Mouse (Mus musculus) NIH3T3 (cell line): ENCODE results near the gene 9130019O22Rik.
A peak's percentile ranks its signal among the peaks of the same experiment; 100 is the strongest.
"Not testable (repeated sequence)": the region's sequence is repeated elsewhere in the genome, so short reads cannot be mapped to it uniquely, and the experiment has no call there.

Experiments
- DNase-seq: peaks from one replicate; pipeline ENCODE4 v3.0.0-alpha.2; 2012; ENCODE audit warnings: low read depth

Gene 9130019O22Rik

DNA sequence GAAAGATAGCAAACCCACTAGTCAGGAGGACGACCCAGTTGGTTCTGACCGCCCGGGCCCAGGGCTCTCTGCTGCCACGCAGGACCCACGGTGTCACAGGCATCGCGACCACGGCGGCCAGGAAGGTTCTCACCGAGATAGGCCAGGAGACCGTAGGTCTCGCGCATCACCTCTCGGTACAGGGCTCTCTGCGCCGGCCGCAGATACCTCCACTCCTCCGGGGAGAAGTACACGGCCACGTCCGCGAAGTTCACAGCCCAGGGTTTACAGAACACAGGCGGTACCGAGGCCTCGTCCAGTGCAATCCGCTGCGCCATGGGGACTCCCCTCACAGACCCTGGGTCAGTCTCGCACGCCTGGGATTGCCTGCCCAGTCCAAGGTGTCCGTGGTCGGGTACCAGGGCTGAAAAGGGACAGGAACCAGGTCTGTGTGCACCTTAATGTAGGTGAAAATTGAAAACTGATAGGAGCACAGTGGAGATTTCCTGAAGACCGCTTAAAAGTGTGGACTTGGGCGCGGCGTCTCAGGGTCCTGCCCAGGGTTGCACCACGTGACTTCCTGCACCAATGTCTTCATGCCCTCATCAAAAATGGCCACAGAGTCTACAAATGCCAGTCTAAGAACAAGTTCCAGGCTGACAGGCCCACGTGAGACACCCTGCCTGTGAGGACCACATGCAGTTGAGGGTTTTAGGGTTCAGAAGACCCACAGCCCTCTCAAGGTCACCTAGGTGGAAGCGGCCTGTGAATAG, at the start of gene 9130019O22Rik:
Gene 9130019O22Rik, minus strand, starts transcription at position 526 of the 752 bp plus-strand sequence.
- peak; percentile 94 for DNase-seq

DNA sequence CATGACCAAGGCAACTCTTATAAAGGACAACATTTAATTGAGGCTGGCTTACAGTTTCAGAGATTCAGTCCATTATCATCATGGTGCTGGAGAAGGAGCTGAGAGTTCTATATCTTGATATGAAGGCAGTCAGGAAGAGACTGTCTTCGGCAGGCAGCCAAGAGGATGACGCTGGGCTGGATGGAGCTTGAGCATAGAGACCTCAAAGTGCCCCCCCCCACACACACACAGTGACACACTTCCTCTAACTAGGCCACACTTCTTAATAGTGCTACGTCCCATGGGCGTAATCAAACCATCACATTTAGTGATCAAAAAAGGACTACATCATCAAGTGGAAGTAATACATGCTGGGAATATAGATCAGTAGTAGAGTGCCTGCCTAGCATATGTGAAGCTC, 48.2 kb upstream of the 9130019O22Rik start:
- no peak for DNase-seq

DNA sequence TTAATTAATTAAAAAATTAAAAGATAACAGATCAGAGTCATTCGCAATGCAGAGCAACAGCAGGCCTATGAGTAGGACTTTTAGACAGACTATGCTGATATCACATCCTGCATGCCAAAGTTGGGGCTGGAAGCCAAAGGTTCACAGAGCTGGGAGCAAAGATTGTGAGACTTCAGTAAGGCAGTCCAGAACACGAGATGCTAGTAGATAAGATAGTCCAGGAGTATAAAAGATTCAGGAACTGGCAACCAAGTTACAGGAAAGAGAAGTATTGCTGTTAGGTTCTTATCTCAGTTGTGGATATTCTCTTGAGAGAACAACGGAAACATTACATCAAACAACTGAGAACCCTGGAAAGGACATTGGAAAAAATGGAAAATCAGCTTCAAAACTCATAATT, 39.4 kb upstream of the 9130019O22Rik start:
- no peak for DNase-seq

DNA sequence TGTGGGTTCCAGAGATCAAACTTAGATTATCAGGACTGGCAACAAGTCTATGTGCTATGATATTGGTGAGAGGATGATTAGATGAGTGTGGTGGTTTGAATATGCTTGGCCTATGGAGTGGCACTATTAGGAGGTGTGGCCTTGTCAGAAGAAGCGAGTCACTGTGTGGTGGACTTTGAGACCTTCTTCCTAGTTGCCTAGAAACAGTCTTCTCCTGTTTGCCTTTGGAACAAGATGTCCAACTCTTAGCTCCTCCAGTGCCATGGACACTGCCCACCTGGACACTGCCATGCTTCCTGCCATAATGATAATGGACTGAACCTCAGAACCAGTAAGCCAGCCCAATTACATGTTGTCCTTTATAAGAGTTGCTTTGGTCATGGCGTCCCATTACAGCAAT, 38.9 kb upstream of the 9130019O22Rik start:
- DNase-seq: no peak

DNA sequence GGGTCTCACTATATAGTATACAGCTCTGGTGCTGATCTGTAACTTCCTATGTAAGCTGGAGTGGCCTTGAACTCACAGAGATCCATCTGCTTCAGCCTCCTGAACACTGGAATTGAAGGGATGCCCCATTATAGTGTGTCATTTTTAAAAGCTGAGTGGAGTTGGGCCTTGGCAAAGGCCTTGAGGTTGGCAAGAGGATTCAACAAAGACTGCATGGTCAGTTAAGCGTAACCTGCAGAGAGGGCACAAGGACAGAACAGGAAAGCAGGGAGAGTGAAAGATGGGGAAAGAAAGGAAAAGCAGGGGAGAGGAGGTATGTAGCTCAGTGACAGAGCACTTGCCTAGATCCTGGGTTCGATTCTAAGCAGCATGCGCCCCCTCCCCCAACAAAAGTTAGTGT, 38.3 kb upstream of the 9130019O22Rik start:
- no peak for DNase-seq

DNA sequence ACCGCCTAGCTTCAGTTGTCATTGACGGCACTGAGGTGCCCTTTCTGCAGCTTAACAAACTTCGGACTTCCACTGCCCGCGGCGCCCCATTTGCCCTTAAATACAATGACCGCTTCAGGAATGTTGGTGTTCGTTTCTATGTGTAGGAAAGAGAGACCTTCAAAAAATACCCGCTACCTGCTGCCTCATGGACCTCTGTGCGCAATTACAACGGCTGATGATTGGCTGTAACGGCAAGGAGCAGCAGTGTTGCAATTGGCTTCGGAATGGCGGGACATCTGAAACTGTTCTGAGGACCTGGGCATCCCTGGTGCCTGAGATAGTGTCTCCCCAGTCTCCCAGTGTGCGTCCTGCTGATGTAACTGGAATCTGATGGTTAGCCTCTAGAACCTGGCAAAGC, 35.3 kb upstream of the 9130019O22Rik start:
- DNase-seq: peak; percentile 45

DNA sequence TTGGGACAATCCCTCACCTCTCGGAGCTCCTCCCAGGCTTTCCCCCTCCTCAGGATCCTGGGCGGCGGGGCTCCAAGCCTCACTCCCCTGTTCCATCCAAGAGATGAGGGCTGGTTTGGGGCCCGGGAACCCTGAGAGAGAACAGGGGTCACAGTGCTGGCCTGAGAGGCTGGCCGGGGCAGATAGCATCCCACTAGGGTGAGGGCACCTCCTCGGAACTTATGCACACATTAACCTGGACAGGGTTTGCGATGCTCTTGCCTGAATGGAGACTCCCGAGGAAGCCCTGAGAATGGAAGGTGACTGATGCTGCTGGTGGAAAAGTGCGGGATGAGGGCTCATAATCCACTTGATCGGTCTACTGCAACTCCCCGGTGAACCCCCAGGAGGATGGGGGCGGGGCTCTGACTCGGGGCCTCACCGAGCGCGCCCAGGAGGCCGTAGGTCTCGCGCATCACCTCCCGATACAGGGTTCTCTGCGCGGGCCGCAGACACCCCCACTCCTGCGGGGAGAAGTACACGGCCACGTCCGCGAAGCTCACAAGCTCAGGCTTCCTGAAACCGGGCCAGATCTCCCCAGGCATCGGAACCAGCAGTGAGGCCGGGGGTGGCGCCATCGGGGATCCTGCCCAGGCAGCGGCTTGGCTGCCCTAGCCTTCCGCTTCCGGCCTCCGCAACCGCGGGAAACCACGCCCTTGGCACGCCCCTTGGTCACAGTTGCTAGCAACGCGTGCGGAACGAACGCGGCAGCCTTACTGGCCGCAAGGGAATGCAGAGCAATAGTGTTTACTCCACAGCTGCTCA, 34.6 kb upstream of the 9130019O22Rik start, which contains the start of gene Zfp688:
Gene Zfp688, minus strand, starts transcription at position 681 of the 804 bp plus-strand sequence.
- peak; percentile 94 for DNase-seq

DNA sequence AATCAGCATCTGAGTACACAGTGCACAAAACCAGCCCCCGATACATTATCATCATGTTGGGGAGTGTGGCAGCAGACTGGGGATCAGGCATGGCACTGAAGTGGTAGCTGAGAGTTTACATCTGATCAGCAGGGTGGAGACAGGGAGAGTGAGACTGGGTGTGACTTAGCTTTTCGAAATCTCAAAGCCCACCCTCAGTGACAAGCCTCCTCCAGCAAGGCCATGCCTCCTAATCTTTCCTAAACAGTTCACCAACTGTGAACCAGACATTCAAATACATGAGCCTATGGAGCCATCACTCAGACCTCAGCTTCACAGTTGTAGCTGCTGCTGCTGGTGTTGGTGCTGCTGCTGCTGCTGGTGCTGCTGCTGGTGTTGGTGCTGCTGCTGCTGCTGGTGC, 24.5 kb upstream of the 9130019O22Rik start:
- DNase-seq: no peak

DNA sequence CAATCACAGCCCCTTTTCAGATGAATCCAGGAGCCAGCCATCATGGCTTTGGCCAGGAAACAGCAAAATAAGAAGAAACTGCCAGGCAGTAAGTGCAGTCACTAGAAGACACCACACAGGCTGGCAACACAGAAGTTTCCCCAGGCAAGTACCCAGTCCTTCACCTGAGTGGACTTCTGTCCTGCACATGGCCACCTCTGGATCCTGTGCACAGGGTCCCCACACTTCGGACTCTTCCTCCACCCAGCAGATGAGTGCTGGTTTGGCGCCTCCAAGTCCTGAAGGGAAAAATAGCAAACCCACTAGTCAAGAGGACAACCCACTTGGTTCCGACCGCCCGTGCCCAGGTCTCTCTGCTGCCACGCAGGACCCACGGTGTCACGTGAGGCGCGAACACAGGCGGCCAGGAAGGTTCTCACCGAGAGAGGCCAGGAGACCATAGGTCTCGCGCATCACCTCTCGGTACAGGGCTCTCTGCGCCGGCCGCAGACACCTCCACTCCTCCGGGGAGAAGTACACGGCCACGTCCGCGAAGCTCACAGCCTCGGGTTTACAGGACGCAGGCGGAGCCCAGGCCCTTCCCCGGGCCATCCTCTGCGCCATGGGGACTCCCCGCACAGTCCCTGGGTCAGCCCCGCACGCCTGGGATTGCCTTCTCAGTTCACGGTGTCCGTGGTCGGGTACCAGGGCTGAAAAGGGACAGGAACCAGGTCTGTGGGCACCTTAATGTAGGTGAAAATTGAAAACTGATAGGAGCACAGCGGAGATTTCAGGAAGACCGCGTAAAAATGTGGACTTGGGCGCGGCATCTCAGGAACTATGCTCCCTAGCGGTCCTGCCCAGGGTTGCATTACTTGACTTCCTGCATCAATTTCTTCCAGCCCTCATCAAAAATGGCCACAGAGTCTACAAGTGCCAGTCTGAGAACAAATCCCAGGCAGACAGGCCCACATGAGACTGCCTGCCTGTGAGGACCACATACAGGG, 19.3 kb upstream of the 9130019O22Rik start, which contains the start of gene Zfp764:
Gene Zfp764, minus strand, starts transcription at position 821 of the 986 bp plus-strand sequence.
- DNase-seq: peak; percentile 94

DNA sequence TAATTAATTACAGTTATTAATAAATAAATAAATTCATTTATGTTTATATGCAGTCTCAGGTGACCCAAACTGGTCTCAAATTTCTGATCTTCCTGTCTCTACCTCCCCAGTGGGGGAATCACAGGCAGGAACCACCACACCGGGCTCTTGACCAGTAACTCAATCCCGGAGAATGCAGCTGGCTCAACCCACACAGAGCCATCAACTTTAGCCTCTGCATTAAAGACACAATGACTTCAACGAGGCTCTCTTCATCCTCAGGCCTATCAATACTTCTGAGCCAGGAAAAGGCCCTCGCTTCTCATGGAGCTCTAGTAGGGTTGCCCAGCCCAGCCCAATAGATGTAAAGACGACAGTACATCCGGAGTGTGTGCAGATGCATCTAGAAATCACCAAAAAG, 17.1 kb upstream of the 9130019O22Rik start:
- DNase-seq: not testable (repeated sequence)

DNA sequence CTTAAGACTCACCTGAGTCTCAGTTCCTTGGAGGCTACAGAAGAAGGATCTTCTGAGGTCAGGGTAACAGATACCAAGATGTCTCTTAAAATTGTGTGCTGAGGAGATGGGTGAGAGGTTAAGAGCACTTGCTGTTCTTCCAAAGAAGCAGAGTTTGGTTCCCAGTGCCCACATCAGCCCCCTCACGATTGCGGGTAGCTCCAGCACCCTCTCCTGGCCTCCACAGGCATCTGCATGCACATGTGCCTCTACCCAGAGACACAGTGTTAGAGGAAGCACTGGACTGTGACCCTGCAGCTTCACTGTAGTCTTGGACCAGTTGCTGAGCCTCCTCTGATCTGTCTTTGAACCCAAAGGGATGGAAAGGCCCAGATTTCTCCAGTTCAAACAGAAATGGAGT, 16.0 kb upstream of the 9130019O22Rik start:
- no peak for DNase-seq

DNA sequence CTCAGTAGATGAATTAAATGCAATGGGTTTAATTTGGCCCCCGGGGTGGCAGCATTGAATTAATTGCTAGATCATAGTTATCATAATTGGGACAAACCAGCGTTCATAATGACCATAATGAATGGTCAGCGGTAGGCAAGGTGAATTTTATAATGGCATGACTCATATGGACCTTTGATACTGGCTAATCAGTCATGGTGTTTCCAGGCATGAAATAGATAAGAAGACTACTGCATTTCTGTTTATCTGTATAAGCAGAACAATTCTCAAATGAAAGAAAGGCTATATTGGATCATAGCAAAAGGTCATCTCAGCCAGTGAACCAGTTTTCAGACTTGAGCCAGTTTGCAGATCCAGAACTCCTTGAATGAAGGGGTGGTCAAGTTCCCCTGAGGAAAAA, 13.4 kb upstream of the 9130019O22Rik start:
- no peak for DNase-seq

DNA sequence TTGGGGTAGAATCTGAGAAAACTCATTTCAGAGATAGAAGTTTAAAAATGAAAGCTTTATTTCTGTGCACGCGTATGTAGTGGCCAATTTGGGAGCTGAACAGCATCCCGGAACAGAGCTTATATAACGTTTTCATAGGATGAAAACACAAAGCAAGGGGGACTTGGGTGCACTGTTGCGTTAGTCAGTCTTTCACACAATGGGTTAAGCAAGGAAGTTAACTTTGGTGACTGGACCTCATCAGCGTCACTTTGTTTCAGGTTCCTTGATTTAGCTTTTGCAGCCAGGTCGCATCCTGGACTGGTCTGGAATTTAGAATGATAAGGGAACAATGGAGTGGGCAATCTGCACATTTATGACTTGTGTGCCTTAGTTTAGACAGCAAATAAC, 7.0 kb upstream of the 9130019O22Rik start:
- DNase-seq: no peak

DNA sequence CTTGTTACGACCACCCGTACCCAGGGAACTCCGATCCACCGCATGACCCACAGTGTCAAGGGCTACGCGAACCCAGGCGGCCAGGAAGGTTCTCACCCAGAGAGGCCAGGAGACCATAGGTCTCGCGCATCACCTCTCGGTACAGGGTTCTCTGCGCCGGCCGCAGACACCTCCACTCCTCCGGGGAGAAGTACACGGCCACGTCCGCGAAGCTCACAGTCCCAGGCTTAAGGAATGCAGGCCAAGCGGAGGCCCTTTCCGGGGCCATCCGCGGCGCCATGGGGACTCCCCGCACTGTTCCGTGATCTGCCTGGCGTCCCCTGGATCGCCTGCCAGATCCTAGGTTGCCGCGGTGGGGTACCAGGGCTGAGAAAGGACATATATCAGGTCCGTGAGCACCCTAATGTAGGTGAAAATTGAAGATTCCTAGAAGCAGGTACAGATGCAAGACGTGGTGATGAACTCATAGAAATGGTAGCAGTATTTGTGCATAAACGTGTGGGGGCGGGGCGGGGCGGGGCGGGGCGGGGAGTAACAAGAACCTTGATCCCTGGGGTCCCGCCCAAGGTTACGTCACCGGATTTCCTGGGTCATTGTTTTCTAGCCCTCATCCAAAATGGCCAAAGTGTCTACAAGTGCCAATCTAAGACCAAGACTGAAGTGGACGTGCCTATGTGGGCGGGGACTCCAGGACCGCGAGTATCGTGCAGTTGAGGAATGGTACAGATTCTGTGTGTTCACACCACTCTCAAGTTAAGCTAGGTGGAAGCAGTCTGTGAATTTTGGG, 6.4 kb upstream of the 9130019O22Rik start, which contains the start of gene E430018J23Rik:
Gene E430018J23Rik, minus strand, starts transcription at position 473 of the 787 bp plus-strand sequence.
- peak; percentile 99 for DNase-seq

DNA sequence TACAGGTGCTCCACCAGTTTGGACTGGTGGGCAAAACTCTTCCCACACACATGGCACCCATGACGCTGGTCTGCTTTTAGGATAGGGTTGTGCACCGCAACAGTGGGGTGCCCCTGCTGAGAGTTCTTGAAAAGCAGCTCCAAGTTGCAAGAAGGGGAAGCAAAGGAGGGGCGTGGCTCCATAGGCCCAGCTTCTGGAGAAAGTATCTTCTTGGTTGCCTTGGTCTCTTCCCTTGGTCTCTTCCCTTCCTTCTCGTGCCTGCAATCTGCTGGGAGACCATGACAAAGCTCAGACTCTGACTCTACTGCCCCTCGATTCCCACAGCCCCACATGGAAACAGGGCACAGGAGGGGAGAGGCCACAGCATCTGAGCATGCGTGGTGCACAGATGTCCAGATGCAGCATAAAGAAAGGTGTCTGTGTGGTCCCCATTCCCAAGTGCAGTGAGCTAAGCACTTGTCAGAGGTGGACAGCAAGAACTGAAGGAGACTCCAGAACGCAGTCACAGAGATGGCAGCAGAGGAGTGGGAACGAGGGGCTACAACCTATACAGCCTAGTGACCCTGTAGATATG, 5.4 kb upstream of the 9130019O22Rik start:
- no peak for DNase-seq

DNA sequence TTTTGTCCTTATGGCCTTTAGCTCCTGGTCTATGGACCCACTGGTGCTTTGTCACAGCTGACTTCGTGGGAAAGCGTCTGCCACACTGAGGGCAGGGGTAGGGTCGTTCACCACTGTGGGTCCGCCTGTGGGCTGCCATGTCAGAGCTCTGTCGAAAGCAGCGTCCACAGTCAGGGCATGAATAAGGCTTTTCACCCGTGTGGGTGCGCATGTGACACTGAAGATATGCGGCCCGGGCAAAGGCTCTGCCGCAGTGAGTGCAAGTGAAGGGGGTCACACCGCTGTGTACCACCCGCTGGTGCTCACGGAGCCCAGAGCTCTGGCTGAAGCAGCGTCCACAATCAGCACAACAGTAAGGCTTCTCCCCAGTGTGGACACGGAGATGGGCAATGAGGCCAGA, 4.6 kb upstream of the 9130019O22Rik start:
- DNase-seq: no peak

DNA sequence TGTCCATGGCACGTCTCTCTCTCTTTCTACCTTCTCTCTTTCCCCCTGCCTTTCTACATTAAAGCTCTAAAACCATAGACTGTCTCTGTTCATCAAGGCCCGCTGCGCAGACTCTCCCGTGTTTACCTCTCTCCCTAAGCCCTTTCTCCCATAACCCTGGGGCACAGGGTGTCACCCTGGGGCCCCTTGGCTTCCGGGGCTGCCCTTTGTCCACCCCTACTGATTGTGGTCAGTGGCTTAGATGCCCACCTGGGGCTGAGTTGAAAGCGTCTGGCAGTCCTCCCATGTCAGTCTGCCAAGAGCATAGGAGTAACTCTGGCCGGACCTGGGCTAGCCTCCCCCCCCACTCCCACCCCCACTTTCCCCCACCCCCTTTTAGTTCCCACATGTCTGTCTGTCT, 3.3 kb upstream of the 9130019O22Rik start:
- no peak for DNase-seq

DNA sequence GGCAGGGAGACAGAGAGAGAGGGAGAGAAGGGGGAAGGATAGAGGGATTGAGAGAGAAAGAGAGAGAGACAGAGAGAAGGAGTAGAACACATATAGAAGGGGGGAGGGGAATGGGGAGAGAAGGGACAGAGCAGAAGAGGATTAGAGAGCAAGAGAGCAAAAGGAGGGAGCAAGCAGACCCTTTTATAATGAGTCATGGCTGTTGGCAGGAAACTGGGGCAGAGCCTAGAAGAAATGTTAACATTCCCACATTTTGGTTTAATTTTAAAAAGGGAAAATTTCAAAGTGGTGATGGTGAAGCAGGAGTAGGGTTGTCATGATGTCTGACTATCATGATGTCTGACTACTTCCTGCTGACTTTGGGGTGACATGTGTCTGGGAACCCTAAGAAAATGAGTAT, 1.2 kb upstream of the 9130019O22Rik start:
- peak; percentile 68 for DNase-seq

DNA sequence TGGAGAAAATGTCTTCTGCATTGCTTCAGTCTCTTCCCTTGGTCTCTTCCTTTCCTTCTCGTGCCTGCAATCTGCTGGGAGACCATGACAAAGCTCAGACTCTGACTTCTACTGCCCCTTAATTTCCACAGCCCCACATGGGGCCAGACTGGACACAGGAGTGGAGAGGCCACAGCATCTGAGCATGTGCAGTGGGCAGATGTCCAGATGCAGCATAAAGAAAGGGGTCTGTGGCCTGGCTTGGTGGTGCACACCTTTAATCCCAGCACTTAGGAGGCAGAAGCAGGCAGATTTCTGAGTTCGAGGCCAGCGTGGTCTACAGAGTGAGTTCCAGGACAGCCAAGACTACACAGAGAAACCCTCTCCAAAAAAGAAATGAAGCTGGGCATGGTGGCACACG, 1.4 kb downstream of the 9130019O22Rik start:
- not testable (repeated sequence) for DNase-seq

DNA sequence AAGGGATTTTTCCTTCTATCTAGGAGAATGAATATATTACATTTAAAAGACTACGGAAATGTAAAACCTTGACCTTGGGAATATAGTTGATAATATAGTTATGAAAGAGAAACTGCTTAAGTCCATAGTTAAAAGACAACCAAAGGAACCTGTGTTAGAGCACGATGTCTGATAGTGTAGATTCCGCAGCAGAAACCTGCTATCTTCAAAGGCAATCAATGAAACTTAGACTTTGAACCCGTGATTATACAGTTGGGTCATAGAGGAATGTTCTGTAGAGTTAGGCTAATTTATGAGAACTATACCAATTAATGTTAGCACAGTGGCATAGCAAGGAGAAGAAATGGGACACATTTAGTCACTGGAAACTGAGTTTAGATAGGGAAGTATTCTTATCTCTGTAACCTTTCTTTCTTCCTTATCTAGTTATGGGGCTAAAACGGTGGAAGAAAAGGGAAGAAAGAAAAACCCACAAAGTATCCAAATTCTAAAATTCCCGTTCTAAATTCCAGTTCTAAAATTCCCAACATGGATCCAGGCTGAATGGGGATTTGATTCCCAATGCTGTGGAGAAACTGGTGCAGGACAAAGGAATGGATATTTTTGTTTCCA, 8.6 kb downstream of the 9130019O22Rik start:
- DNase-seq: no peak
